12 mouse cellular contexts compared by ENCODE assay signal in the genomic region with DNA sequence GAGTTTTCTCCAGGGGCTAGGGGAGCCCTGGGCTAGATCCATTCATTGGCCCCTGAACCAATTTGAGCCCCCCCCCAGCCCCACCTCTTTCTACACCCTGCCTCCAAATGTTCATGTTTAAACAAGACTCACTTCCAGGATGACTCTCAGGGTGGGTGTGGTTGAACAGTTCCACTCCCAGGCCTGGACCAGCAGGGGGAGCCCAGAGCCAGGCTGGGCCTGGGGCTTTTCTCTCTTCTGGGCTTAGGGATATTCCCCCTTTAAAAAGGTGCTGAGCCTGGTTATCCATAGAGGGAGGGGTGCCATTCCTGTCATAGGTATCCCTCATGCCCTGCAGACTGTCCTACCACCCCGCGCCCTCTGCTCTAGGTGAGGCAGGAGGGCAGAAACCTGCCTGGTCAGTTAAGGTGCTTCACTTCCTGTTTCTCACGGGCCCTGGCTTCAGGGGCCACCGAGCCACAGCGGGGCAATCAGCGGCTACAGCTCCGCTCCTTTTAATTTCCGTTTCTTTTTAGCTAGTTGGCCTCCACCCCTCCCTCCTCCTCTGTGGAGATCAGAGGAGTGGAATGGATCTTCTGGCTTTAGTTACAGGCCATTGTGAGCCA. TPM values are rescaled to one million over a fixed set of nuclear protein-coding genes. Genes with fewer than 3 reads are reported as not detected.
A peak's percentile ranks its signal among the peaks of the same experiment; 100 is the strongest.
DNase-seq lines count a peak whose midpoint lies in the region; ATAC-seq and TF ChIP-seq lines count a peak whose summit lies in the region.
"Had no signal": no experiment of that assay in that cellular context is flagged by ENCODE, and none has a peak within 500 bp of the region (broad histone marks: within the 10 kb centered on the region; RNA-seq: fewer than 3 reads in every experiment).

No protein-coding gene starts in this region.

- peak; percentile 31; the same call in 1 of the 2 replicates for TF ChIP-seq POLR2A in CH12.LX (IDR thresholded peaks at IDR 0.05; ENCODE audit: low read depth, low read length)

- TF ChIP-seq EP300 in CH12.LX (IDR thresholded peaks at IDR 0.05; ENCODE audit: low read length), result 0 out of 2 replicates have a peak, but pooled peaks have one; percentile 25

- TF ChIP-seq RAD21 in CH12.LX (IDR thresholded peaks at IDR 0.05; ENCODE audit: low read depth, low read length), result peak; percentile 48

- H3K27me3 ChIP-seq in limb, embryonic 11.5 days (ENCODE audit: control insufficient read depth, insufficient read depth, low read length), result no peaks in the 10 kb centered on the region
- H3K27me3 ChIP-seq in limb, embryonic 10.5 days (ENCODE audit: low read depth, poor library complexity, severe bottlenecking), result peaks cover 56% of the 10 kb centered on the region
- peaks cover 53% of the 10 kb centered on the region for H3K27me3 ChIP-seq in CH12.LX (replicated peaks)
- H3K27me3 ChIP-seq in liver, embryonic 16.5 days (ENCODE audit: control insufficient read depth, insufficient read depth, low read depth, low read length), result peaks cover 4% of the 10 kb centered on the region; the same call in 1 of the 2 replicates
- H3K27me3 ChIP-seq: embryonic facial prominence, embryonic 15.5 days had no signal

- no peaks in the 10 kb centered on the region for H3K36me3 ChIP-seq in limb, embryonic 11.5 days (ENCODE audit: control insufficient read depth, insufficient read depth, low read length)
- H3K36me3 ChIP-seq in limb, embryonic 10.5 days, result no peaks in the 10 kb centered on the region
- no peaks in the 10 kb centered on the region for H3K36me3 ChIP-seq in CH12.LX (replicated peaks in 1 of 2; ENCODE audit: control insufficient read depth in 1 of 2, insufficient read depth in 1 of 2, low read length in 1 of 2)
- no peaks in the 10 kb centered on the region for H3K36me3 ChIP-seq in liver, embryonic 16.5 days (ENCODE audit: control insufficient read depth, insufficient read depth)
- H3K36me3 ChIP-seq: embryonic facial prominence, embryonic 15.5 days; heart, embryonic 12.5 days had no signal

- 28% methylated on average over 8 of the region's 8 CpGs for WGBS in limb, embryonic 11.5 days
- 43% methylated on average over 8 of the region's 8 CpGs for WGBS in limb, embryonic 10.5 days
- WGBS in liver, embryonic 16.5 days (ENCODE audit: insufficient replicate concordance), result 17% methylated on average over 8 of the region's 8 CpGs

- H3K27ac ChIP-seq in limb, embryonic 11.5 days (replicated peaks; ENCODE audit: low read depth, low read length), result no peak overlapping the region
- no peak overlapping the region for H3K27ac ChIP-seq in limb, embryonic 10.5 days
- no peak overlapping the region for H3K27ac ChIP-seq in CH12.LX (ENCODE audit: insufficient read depth, low read depth)
- H3K27ac ChIP-seq in liver, embryonic 16.5 days (ENCODE audit: low read length), result no peak overlapping the region
- H3K27ac ChIP-seq: embryonic facial prominence, embryonic 15.5 days had no signal

- TF ChIP-seq CTCF in CH12.LX (conservative IDR thresholded peaks at IDR 0.05 in 1 of 2, IDR thresholded peaks at IDR 0.05 in 1 of 2; ENCODE audit: low read depth in 2 of 2, low read length in 2 of 2), result peak; percentile 48 to 77; a peak in 3 of 4 replicates

- ATAC-seq in limb, embryonic 11.5 days (ENCODE audit: insufficient number of reproducible peaks, low FRiP score, low TSS enrichment, low read depth), result no peak
- 0 out of 2 replicates have a peak, but pooled peaks have one; percentile 25 for ATAC-seq in liver, embryonic 16.5 days (ENCODE audit: low read depth)
- no peak for ATAC-seq in activated CD4-positive, CD25-positive, alpha-beta regulatory T cell, adult 4 months

- H3K9ac ChIP-seq in limb, embryonic 11.5 days (ENCODE audit: low read length), result no peak overlapping the region
- 0 out of 2 replicates have a peak overlapping the region, but pooled peaks have one; percentile 10 for H3K9ac ChIP-seq in CH12.LX (ENCODE audit: insufficient read depth, low read depth)
- no peak overlapping the region for H3K9ac ChIP-seq in liver, embryonic 16.5 days (ENCODE audit: low read depth, low read length)
- H3K9ac ChIP-seq: embryonic facial prominence, embryonic 15.5 days; heart, embryonic 12.5 days had no signal

- peaks cover 4% of the 10 kb centered on the region for H3K4me1 ChIP-seq in limb, embryonic 11.5 days (ENCODE audit: control insufficient read depth, insufficient read depth, low read length)
- peaks cover 42% of the 10 kb centered on the region for H3K4me1 ChIP-seq in limb, embryonic 10.5 days
- peaks cover 12 to 30% of the 10 kb centered on the region in 2 experiments for H3K4me1 ChIP-seq in CH12.LX (ENCODE audit: control insufficient read depth in 1 of 2, insufficient read depth in 2 of 2)
- peaks cover 17% of the 10 kb centered on the region for H3K4me1 ChIP-seq in liver, embryonic 16.5 days (ENCODE audit: control insufficient read depth, low read depth, low read length)

- no peak overlapping the region for H3K4me3 ChIP-seq in limb, embryonic 11.5 days (ENCODE audit: low read depth, low read length)
- no peak overlapping the region for H3K4me3 ChIP-seq in limb, embryonic 10.5 days
- peak overlapping the region in 1 of 3 experiments; percentile 16 for H3K4me3 ChIP-seq in CH12.LX (replicated peaks in 1 of 3; ENCODE audit: low read depth in 2 of 3, low read length in 2 of 3, poor library complexity in 1 of 3)
- no peak overlapping the region for H3K4me3 ChIP-seq in liver, embryonic 16.5 days (ENCODE audit: low read depth, low read length)
- H3K4me3 ChIP-seq: embryonic facial prominence, embryonic 15.5 days; heart, embryonic 12.5 days had no signal

- H3K9me3 ChIP-seq in limb, embryonic 11.5 days (ENCODE audit: control insufficient read depth, low read length), result no peaks in the 10 kb centered on the region
- H3K9me3 ChIP-seq in limb, embryonic 10.5 days (replicated peaks), result no peaks in the 10 kb centered on the region
- no peaks in the 10 kb centered on the region for H3K9me3 ChIP-seq in CH12.LX (replicated peaks; ENCODE audit: low read length)
- no peaks in the 10 kb centered on the region for H3K9me3 ChIP-seq in liver, embryonic 16.5 days (replicated peaks; ENCODE audit: control insufficient read depth, low read length)
- H3K9me3 ChIP-seq: embryonic facial prominence, embryonic 15.5 days; heart, embryonic 12.5 days had no signal

- H3K4me2 ChIP-seq in limb, embryonic 11.5 days (ENCODE audit: low read depth, severe bottlenecking), result no peak overlapping the region
- peak overlapping the region; percentile 83 for H3K4me2 ChIP-seq in CH12.LX (ENCODE audit: insufficient read depth, low read depth, poor library complexity, severe bottlenecking)
- H3K4me2 ChIP-seq in liver, embryonic 16.5 days (ENCODE audit: low read depth, low read length), result no peak overlapping the region
- H3K4me2 ChIP-seq: embryonic facial prominence, embryonic 15.5 days; heart, embryonic 12.5 days; midbrain, embryonic 11.5 days had no signal

- DNase-seq in limb, embryonic 11.5 days (ENCODE audit: low spot score), result peak; percentile 41
- no peak for DNase-seq in limb, embryonic 10.5 days (ENCODE audit: low spot score)
- peak; percentile 64 for DNase-seq in CH12.LX (ENCODE audit: extremely low read depth)
- peak; percentile 24 for DNase-seq in MN1 (ENCODE audit: low spot score)
- no peak for DNase-seq in layer of hippocampus, adult 11-12 months (ENCODE audit: low spot score)
- DNase-seq: adrenal gland, postnatal 10 days; right cerebral cortex, postnatal 4 days had no signal

- dilution Hi-C loops in CH12.LX (cut with MboI; ENCODE audit: extremely low pct_ligation_motif_present, extremely low pct_unique_long_range_greater_than_20kb, low sequenced_read_pairs), result no loop called here

- in situ Hi-C loops in CH12.LX (cut with MboI; ENCODE audit: low pct_ligation_motif_present, low pct_unique_long_range_greater_than_20kb, low sequenced_read_pairs), result no loop called here

- H3K79me2 ChIP-seq in CH12.LX (replicated peaks; ENCODE audit: control insufficient read depth, extremely low read depth, insufficient read depth, poor library complexity, severe bottlenecking), result no peaks in the 10 kb centered on the region

TF ChIP-seq in CH12.LX, 34 proteins besides CTCF, POLR2A, EP300 and RAD21:
- peak; percentile 83 for TF ChIP-seq IRF4 (IDR thresholded peaks at IDR 0.05; ENCODE audit: low read depth, low read length)
- TF ChIP-seq SMC3 (IDR thresholded peaks at IDR 0.05; ENCODE audit: low read depth, low read length), result peak; percentile 63
- TF ChIP-seq HCFC1 (IDR thresholded peaks at IDR 0.05; ENCODE audit: low read depth, low read length), result no peak; the same call in 1 of the 2 replicates
- no peak for TF ChIP-seq USF1 (IDR thresholded peaks at IDR 0.05; ENCODE audit: low read depth, low read length)
- TF ChIP-seq ELF1 (IDR thresholded peaks at IDR 0.05; ENCODE audit: low read depth, low read length), result peak; percentile 79
- 0 out of 2 replicates have a peak, but pooled peaks have one; percentile 23 for TF ChIP-seq MEF2A (IDR thresholded peaks at IDR 0.05; ENCODE audit: borderline replicate concordance, low read depth, low read length)
- 0 out of 2 replicates have a peak, but pooled peaks have one; percentile 15 for TF ChIP-seq MAX (IDR thresholded peaks at IDR 0.05; ENCODE audit: low read length)
- no peak for TF ChIP-seq MXI1 (IDR thresholded peaks at IDR 0.05; ENCODE audit: low read depth, low read length)
- TF ChIP-seq MAZ (IDR thresholded peaks at IDR 0.05; ENCODE audit: low read depth, low read length), result peak; percentile 67; the same call in 1 of the 2 replicates
- TF ChIP-seq CHD1 (IDR thresholded peaks at IDR 0.05; ENCODE audit: low read depth, low read length), result no peak
- TF ChIP-seq ETS1 (conservative IDR thresholded peaks at IDR 0.05; ENCODE audit: low read depth, low read length), result peak; percentile 26; the same call in 1 of the 2 replicates

RNA-seq across cellular contexts. Expression of gene Rap1gap, which starts 49.6 kb away (rescaled TPM):
- 3.6 and 5.3 TPM in 2 replicates for polyA plus RNA-seq in limb, embryonic 11.5 days (2014; fragmentation: Nextera tagmentation; extraction: Ambion mirVana)
- 2.8 and 4.2 TPM in 2 replicates for polyA plus RNA-seq in limb, embryonic 10.5 days (2016; fragmentation: Nextera tagmentation; extraction: Ambion mirVana)
- 5.1 and 5.8 TPM in 2 replicates for total RNA-seq in CH12.LX (2012; rRNA removed)
- 2.4 and 3.0 TPM in 2 replicates for total RNA-seq in CH12.LX (2014; rRNA removed)
- 9.2 and 11.1 TPM in 2 replicates for polyA plus RNA-seq in CH12.LX (2012; ENCODE audit: insufficient read length, low read depth)
- 3.0 and 4.4 TPM in 2 replicates for polyA plus RNA-seq in liver, embryonic 16.5 days (2015; fragmentation: Nextera tagmentation; extraction: Ambion mirVana)
- polyA plus RNA-seq in activated CD4-positive, CD25-positive, alpha-beta regulatory T cell, adult 4 months (2017; shearing (Covaris generic)), result under 1 TPM in 1 of 2 experiments, not detected in 1; 0.53 TPM

Comparison
In these comparisons a context has a peak if more than half of its experiments do, and no peak if none do; other contexts are left out.
1. DNase-seq: peak in limb, embryonic 11.5 days (single experiment), CH12.LX (single experiment) and MN1 (single experiment); none in limb, embryonic 10.5 days (single experiment) and layer of hippocampus, adult 11-12 months (single experiment).